Mouse (Mus musculus): ENCODE data around the gene Tmem106c.
A peak's percentile ranks its signal among the peaks of the same experiment; 100 is the strongest.

Tmem106c gene

GRCm38 (mm10) chr15:97963989-97964835, at the start of gene Tmem106c:
Gene Tmem106c (plus strand): TSS chr15:97964200.
- peak; percentile 88 to 89 for DNase-seq (ENCODE audit: low spot score in 2 of 2)

- DNase-seq (ENCODE audit: low spot score in 2 of 2): no peak
Measured at GRCm38 (mm10) chr15:97914331-97914747, 49.7 kb upstream of the Tmem106c start.

- no peak for DNase-seq (ENCODE audit: low spot score in 2 of 2)
Measured at GRCm38 (mm10) chr15:97917994-97918393, 46.0 kb upstream of the Tmem106c start.

- no peak for DNase-seq (ENCODE audit: low spot score in 2 of 2)
Measured at GRCm38 (mm10) chr15:97919217-97919616, 44.8 kb upstream of the Tmem106c start.

GRCm38 (mm10) chr15:97920306-97920705, 43.7 kb upstream of the Tmem106c start:
- no peak for DNase-seq (ENCODE audit: low spot score in 2 of 2)

GRCm38 (mm10) chr15:97921796-97922195, 42.2 kb upstream of the Tmem106c start:
- DNase-seq (ENCODE audit: low spot score in 2 of 2): no peak

GRCm38 (mm10) chr15:97922421-97922820, 41.6 kb upstream of the Tmem106c start:
- no peak for DNase-seq (ENCODE audit: low spot score in 2 of 2)

- DNase-seq (ENCODE audit: low spot score in 2 of 2): no peak
Measured at GRCm38 (mm10) chr15:97927018-97927417, 37.0 kb upstream of the Tmem106c start.

- DNase-seq (ENCODE audit: low spot score in 2 of 2): no peak
Measured at GRCm38 (mm10) chr15:97927821-97928220, 36.2 kb upstream of the Tmem106c start.

- no peak for DNase-seq (ENCODE audit: low spot score in 2 of 2)
Measured at GRCm38 (mm10) chr15:97929259-97929824, 34.7 kb upstream of the Tmem106c start.

GRCm38 (mm10) chr15:97932441-97932840, 31.6 kb upstream of the Tmem106c start:
- no peak for DNase-seq (ENCODE audit: low spot score in 2 of 2)

- no peak for DNase-seq (ENCODE audit: low spot score in 2 of 2)
Measured at GRCm38 (mm10) chr15:97938580-97938979, 25.4 kb upstream of the Tmem106c start.

- no peak for DNase-seq (ENCODE audit: low spot score in 2 of 2)
Measured at GRCm38 (mm10) chr15:97940088-97940487, 23.9 kb upstream of the Tmem106c start.

GRCm38 (mm10) chr15:97941306-97941705, 22.7 kb upstream of the Tmem106c start:
- DNase-seq (ENCODE audit: low spot score in 2 of 2): no peak

- DNase-seq (ENCODE audit: low spot score in 2 of 2): no peak
Measured at GRCm38 (mm10) chr15:97942538-97942937, 21.5 kb upstream of the Tmem106c start.

GRCm38 (mm10) chr15:97943356-97943755, 20.6 kb upstream of the Tmem106c start:
- DNase-seq (ENCODE audit: low spot score in 2 of 2): no peak

GRCm38 (mm10) chr15:97944919-97945574, 19.0 kb upstream of the Tmem106c start:
- no peak for DNase-seq (ENCODE audit: low spot score in 2 of 2)

GRCm38 (mm10) chr15:97945656-97946315, 18.2 kb upstream of the Tmem106c start:
- DNase-seq (ENCODE audit: low spot score in 2 of 2): no peak

- no peak for DNase-seq (ENCODE audit: low spot score in 2 of 2)
Measured at GRCm38 (mm10) chr15:97948720-97949119, 15.3 kb upstream of the Tmem106c start.

GRCm38 (mm10) chr15:97949706-97950105, 14.3 kb upstream of the Tmem106c start:
- DNase-seq (ENCODE audit: low spot score in 2 of 2): no peak

GRCm38 (mm10) chr15:97950240-97950639, 13.8 kb upstream of the Tmem106c start:
- DNase-seq (ENCODE audit: low spot score in 2 of 2): no peak
